Mouse (Mus musculus) heart, postnatal 0 days (tissue): Measurements from ENCODE around the gene Crybg1. TPM values are rescaled to one million over a fixed set of nuclear protein-coding genes. Genes with fewer than 3 reads are reported as not detected.

Source experiments
- ATAC-seq: fragments of 200-750 bp; cut with Nextera tagmentation; 2 replicates; pipeline ENCODE4 v1.8.0; 2017; ENCODE audit warnings: low read depth, moderate number of reproducible peaks, moderate library complexity; ENCODE audit not compliant: insufficient read depth
- DNase-seq: peaks from one replicate; pipeline ENCODE4 v3.0.0-alpha.2; 2016; ENCODE audit warnings: low spot score
- H3K27ac ChIP-seq: fragments of 300-500 bp; sonication (generic); 2 replicates; pipeline ENCODE4 v1.5.1; 2014; ENCODE audit warnings: low read depth, mild to moderate bottlenecking
- H3K27me3 ChIP-seq: fragments of 300-500 bp; sonication (generic); 2 replicates; pipeline ENCODE4 v1.6.1; 2014; ENCODE audit warnings: low read length, mixed read lengths; ENCODE audit not compliant: control insufficient read depth, insufficient read depth
- H3K36me3 ChIP-seq: fragments of 300-500 bp; sonication (generic); replicated peaks from 2 replicates; pipeline ENCODE4 v1.6.1; 2014; ENCODE audit warnings: low read length, mixed read lengths; ENCODE audit not compliant: control insufficient read depth, insufficient read depth
- H3K4me1 ChIP-seq: fragments of 300-500 bp; sonication (generic); 2 replicates; pipeline ENCODE4 v1.6.1; 2014; ENCODE audit warnings: antibody characterized with exemption; ENCODE audit not compliant: control insufficient read depth, insufficient read depth
- H3K4me2 ChIP-seq: fragments of 300-500 bp; sonication (generic); 2 replicates; pipeline ENCODE4 v1.6.1; 2014; ENCODE audit warnings: low read depth, mild to moderate bottlenecking, low read length, moderate library complexity
- H3K4me3 ChIP-seq: fragments of 300-500 bp; sonication (generic); 2 replicates; pipeline ENCODE4 v1.5.1; 2014; ENCODE audit warnings: low read depth, low read length
- H3K9ac ChIP-seq: fragments of 300-500 bp; sonication (generic); replicated peaks from 2 replicates; pipeline ENCODE4 v1.6.1; 2014; ENCODE audit warnings: low read depth, low read length, mixed read lengths
- H3K9me3 ChIP-seq: fragments of 300-500 bp; sonication (generic); replicated peaks from 2 replicates; pipeline ENCODE4 v1.6.1; 2016; ENCODE audit warnings: low read length; ENCODE audit not compliant: control insufficient read depth
- CTCF ChIP-seq: IDR thresholded peaks from 2 replicates; pipeline ENCODE4 v1.5.1; 2016; ENCODE audit warnings: antibody characterized with exemption, control low read depth, low read depth
- EP300 ChIP-seq: IDR thresholded peaks from 2 replicates; pipeline ENCODE4 v1.6.1; 2016; ENCODE audit warnings: antibody characterized with exemption, low read depth
- WGBS: fragments of 180-500 bp; shearing (Covaris S2); extraction: QIAGEN DNeasy Blood & Tissue Kit; methylation state at CpG from one replicate; pipeline ENCODE4 v1.1.7; 2014; 5-methylcytosine and 5-hydroxymethylcytosine counted together
- polyA plus RNA-seq: library from polyadenylated mRNA; unstranded; fragments of >200 nt; fragmentation: Nextera tagmentation; extraction: Ambion mirVana; gene quantifications from 2 replicates; pipeline ENCODE4 v1.2.1, GENCODE M21; 2015
- total RNA-seq: library from RNA; depleted of rRNA; stranded (reverse); fragments of >200 nt; gene quantifications from 2 replicates; pipeline ENCODE4 v1.2.3, GENCODE M21; 2014; ENCODE audit warnings: low replicate concordance

Gene Crybg1
- total and polyA plus RNA-seq, 2 experiments from 2014 or later: 0.15 to 2.0 TPM

- Histone ChIP-seq H3K4me3 (no peak overlapping the region), H3K4me1 (no peaks in the 10 kb centered on the region; the same call in 1 of the 2 replicates), H3K4me2 (no peak overlapping the region), H3K36me3 (no peaks in the 10 kb centered on the region), H3K27me3 (no peaks in the 10 kb centered on the region), H3K9ac (no peak overlapping the region), H3K9me3 (no peaks in the 10 kb centered on the region), H3K27ac (no peak overlapping the region)
- TF ChIP-seq EP300: no peak
- no peak for TF ChIP-seq CTCF
- DNase-seq: no peak
- no peak for ATAC-seq
- WGBS: 22% methylated on average over 4 of the region's 4 CpGs
These were observed 34.0 kb downstream of the Crybg1 start for GRCm38 (mm10) chr10:44114611-44115010.

- no peak overlapping the region for H3K4me3 ChIP-seq
- 82% methylated on average over 12 of the region's 12 CpGs for WGBS
- no peak overlapping the region for H3K4me2 ChIP-seq
- TF ChIP-seq EP300: no peak
- TF ChIP-seq CTCF: no peak
- no peak for ATAC-seq
- no peaks in the 10 kb centered on the region for H3K27me3 ChIP-seq
- no peaks in the 10 kb centered on the region for H3K36me3 ChIP-seq
- no peak for DNase-seq
- H3K27ac ChIP-seq: no peak overlapping the region
- no peaks in the 10 kb centered on the region; the same call in 1 of the 2 replicates for H3K4me1 ChIP-seq
- no peak overlapping the region for H3K9ac ChIP-seq
- H3K9me3 ChIP-seq: no peaks in the 10 kb centered on the region
These were observed 36.5 kb downstream of the Crybg1 start for GRCm38 (mm10) chr10:44112005-44112675.

- no peak overlapping the region for H3K9ac ChIP-seq
- TF ChIP-seq CTCF (no peak), EP300 (no peak)
- no peak overlapping the region for H3K27ac ChIP-seq
- no peak overlapping the region for H3K4me2 ChIP-seq
- WGBS: 66% methylated on average over 10 of the region's 10 CpGs
- H3K9me3 ChIP-seq: no peaks in the 10 kb centered on the region
- H3K4me1 ChIP-seq: no peaks in the 10 kb centered on the region
- DNase-seq (no peak), ATAC-seq (no peak)
- no peaks in the 10 kb centered on the region for H3K27me3 ChIP-seq
- no peak overlapping the region for H3K4me3 ChIP-seq
- no peaks in the 10 kb centered on the region for H3K36me3 ChIP-seq
These were observed 37.5 kb downstream of the Crybg1 start for GRCm38 (mm10) chr10:44111168-44111567.

- no peak for ATAC-seq
- Histone ChIP-seq H3K27ac (no peak overlapping the region), H3K36me3 (no peaks in the 10 kb centered on the region), H3K4me3 (no peak overlapping the region), H3K9me3 (no peaks in the 10 kb centered on the region), H3K4me2 (no peak overlapping the region), H3K4me1 (no peaks in the 10 kb centered on the region), H3K27me3 (no peaks in the 10 kb centered on the region), H3K9ac (no peak overlapping the region)
- TF ChIP-seq CTCF (no peak), EP300 (no peak)
- no peak for DNase-seq
These were observed 38.2 kb downstream of the Crybg1 start for GRCm38 (mm10) chr10:44110460-44110859.

GRCm38 (mm10) chr10:44094794-44095193 lies 53.9 kb downstream of the Crybg1 start:
- H3K4me2 ChIP-seq: no peak overlapping the region
- no peaks in the 10 kb centered on the region for H3K4me1 ChIP-seq
- 42% methylated on average over 2 of the region's 2 CpGs for WGBS
- H3K4me3 ChIP-seq: no peak overlapping the region
- ATAC-seq: no peak
- no peak for TF ChIP-seq EP300
- TF ChIP-seq CTCF: no peak
- H3K27me3 ChIP-seq: no peaks in the 10 kb centered on the region
- 0 out of 2 replicates have a peak, but pooled peaks cover 9% of the 10 kb centered on the region for H3K9me3 ChIP-seq
- H3K36me3 ChIP-seq: no peaks in the 10 kb centered on the region
- no peak for DNase-seq
- no peak overlapping the region for H3K9ac ChIP-seq
- H3K27ac ChIP-seq: no peak overlapping the region

GRCm38 (mm10) chr10:44091757-44092156 lies 56.9 kb downstream of the Crybg1 start:
- Histone ChIP-seq H3K9me3 (peaks cover 18% of the 10 kb centered on the region; the same call in 1 of the 2 replicates), H3K27me3 (no peaks in the 10 kb centered on the region), H3K9ac (no peak overlapping the region), H3K4me3 (no peak overlapping the region), H3K4me2 (no peak overlapping the region), H3K27ac (no peak overlapping the region), H3K4me1 (no peaks in the 10 kb centered on the region), H3K36me3 (no peaks in the 10 kb centered on the region)
- whole genome bisulfite sequencing: 81% methylated on average over 2 of the region's 2 CpGs
- TF ChIP-seq CTCF (no peak), EP300 (no peak)
- ATAC-seq (no peak), DNase-seq (no peak)
